Mouse (Mus musculus): ENCODE measurements around the gene Creb5.
"Not testable (repeated sequence)": the region's sequence is repeated elsewhere in the genome, so short reads cannot be mapped to it uniquely, and the experiment has no call there.

Creb5 gene

GRCm38 (mm10) chr6:53319543-53320325 lies 32.7 kb downstream of the Creb5 start:
- DNase-seq (ENCODE audit: low read depth, low spot score): no peak

GRCm38 (mm10) chr6:53337398-53337797 lies 50.3 kb downstream of the Creb5 start:
- DNase-seq (ENCODE audit: low read depth, low spot score): peak; percentile 27

- DNase-seq (ENCODE audit: low read depth, low spot score): no peak
Measured at GRCm38 (mm10) chr6:53352311-53352960, 65.4 kb downstream of the Creb5 start.

- no peak for DNase-seq (ENCODE audit: low read depth, low spot score)
Measured at GRCm38 (mm10) chr6:53356328-53356727, 69.3 kb downstream of the Creb5 start.

GRCm38 (mm10) chr6:53363535-53363934 lies 76.5 kb downstream of the Creb5 start:
- DNase-seq (ENCODE audit: low read depth, low spot score): no peak

- DNase-seq (ENCODE audit: low read depth, low spot score): no peak
Measured at GRCm38 (mm10) chr6:53363981-53364391, 76.9 kb downstream of the Creb5 start.

- DNase-seq (ENCODE audit: low read depth, low spot score): no peak
Measured at GRCm38 (mm10) chr6:53369147-53369546, 82.1 kb downstream of the Creb5 start.

- no peak for DNase-seq (ENCODE audit: low read depth, low spot score)
Measured at GRCm38 (mm10) chr6:53369928-53370327, 82.9 kb downstream of the Creb5 start.

- DNase-seq (ENCODE audit: low read depth, low spot score): no peak
Measured at GRCm38 (mm10) chr6:53371962-53372361, 84.9 kb downstream of the Creb5 start.

- no peak for DNase-seq (ENCODE audit: low read depth, low spot score)
Measured at GRCm38 (mm10) chr6:53374315-53374941, 87.4 kb downstream of the Creb5 start.

GRCm38 (mm10) chr6:53389277-53389676 lies 102.2 kb downstream of the Creb5 start:
- DNase-seq (ENCODE audit: low read depth, low spot score): no peak

GRCm38 (mm10) chr6:53390413-53390812 lies 103.3 kb downstream of the Creb5 start:
- DNase-seq (ENCODE audit: low read depth, low spot score): no peak

GRCm38 (mm10) chr6:53394026-53394425 lies 107.0 kb downstream of the Creb5 start:
- DNase-seq (ENCODE audit: low read depth, low spot score): no peak

- DNase-seq (ENCODE audit: low read depth, low spot score): peak; percentile 12
Measured at GRCm38 (mm10) chr6:53395208-53395607, 108.1 kb downstream of the Creb5 start.

- no peak for DNase-seq (ENCODE audit: low read depth, low spot score)
Measured at GRCm38 (mm10) chr6:53396421-53396820, 109.4 kb downstream of the Creb5 start.

- DNase-seq (ENCODE audit: low read depth, low spot score): no peak
Measured at GRCm38 (mm10) chr6:53397797-53398196, 110.7 kb downstream of the Creb5 start.

GRCm38 (mm10) chr6:53398297-53399140 lies 111.4 kb downstream of the Creb5 start:
- DNase-seq (ENCODE audit: low read depth, low spot score): no peak

GRCm38 (mm10) chr6:53401364-53401763 lies 114.3 kb downstream of the Creb5 start:
- no peak for DNase-seq (ENCODE audit: low read depth, low spot score)

- not testable (repeated sequence) for DNase-seq (ENCODE audit: low read depth, low spot score)
Measured at GRCm38 (mm10) chr6:53402551-53402950, 115.5 kb downstream of the Creb5 start.

- DNase-seq (ENCODE audit: low read depth, low spot score): no peak
Measured at GRCm38 (mm10) chr6:53409183-53409582, 122.1 kb downstream of the Creb5 start.

- no peak for DNase-seq (ENCODE audit: low read depth, low spot score)
Measured at GRCm38 (mm10) chr6:53421345-53421744, 134.3 kb downstream of the Creb5 start.

GRCm38 (mm10) chr6:53429368-53429767 lies 142.3 kb downstream of the Creb5 start:
- no peak for DNase-seq (ENCODE audit: low read depth, low spot score)
